Mouse (Mus musculus) spleen, postnatal 4 days (tissue): ENCODE data around the gene Gtf2ird2.

Experiments
- DNase-seq, 2 experiments: peaks; one replicate each; pipeline ENCODE4 v3.0.0; 2022; ENCODE audit warnings: low spot score in 2 of 2

Gtf2ird2 gene

DNA sequence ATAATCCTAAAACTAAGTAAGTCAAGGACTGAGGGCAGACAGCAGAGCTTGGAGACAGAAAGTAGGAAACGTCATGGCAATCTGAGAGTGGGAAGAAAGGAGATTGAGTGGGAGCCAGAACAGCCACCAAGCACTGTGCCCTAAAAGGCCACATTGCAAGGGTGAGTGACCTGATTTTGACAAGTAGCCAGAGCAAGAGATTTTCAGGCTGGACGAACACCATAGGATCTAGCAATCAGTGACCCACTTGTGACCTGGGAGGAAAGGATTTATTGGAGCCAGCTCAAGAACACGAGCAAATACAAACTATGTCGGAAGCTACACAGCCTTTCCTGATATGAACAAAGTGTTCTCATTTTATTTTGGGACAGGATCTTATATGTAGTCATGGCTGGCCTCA, 1.1 kb upstream of the Gtf2ird2 start:
- DNase-seq: no peak

- no peak for DNase-seq
These were observed 657 bp upstream of the Gtf2ird2 start for GRCm38 (mm10) chr5:134183162-134183561.

GRCm38 (mm10) chr5:134186059-134186458, 2.2 kb downstream of the Gtf2ird2 start:
- no peak for DNase-seq

DNA sequence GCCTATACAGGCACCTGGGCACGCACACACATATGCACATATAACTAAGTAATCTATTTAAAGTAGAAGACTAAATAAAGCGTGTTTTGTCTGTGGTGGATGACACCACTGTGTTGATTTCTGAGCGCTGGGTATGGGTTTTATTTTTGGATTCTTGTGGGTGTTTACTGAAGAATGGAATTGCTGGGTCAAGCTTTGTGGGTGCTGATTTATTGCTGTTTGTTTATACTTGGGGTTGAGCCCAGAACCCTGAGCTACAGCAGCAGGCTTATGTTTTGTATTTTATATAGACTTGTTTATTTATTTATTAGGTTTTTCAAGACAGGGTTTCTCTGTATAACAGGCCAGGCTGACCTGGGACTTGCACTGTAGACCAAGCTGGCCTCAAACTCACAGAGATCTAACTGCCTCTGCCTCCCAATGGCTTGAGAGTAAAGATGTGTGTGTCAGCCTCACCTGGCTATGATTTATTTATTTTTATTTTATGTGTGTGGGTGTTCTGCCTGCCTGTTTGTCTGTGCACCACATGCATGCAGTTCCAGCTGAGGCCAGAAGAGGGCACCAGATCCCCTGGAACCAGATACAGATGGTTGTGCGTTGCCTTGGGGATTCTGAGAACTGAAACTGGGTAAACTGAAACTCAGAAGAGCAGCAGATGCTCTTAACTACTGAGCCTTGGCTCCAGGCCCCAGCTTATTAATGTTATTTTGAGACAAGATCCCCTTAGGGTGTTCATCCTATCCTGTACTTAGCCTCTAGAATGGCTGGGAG, 3.3 kb downstream of the Gtf2ird2 start:
- peak; percentile 71 to 89 for DNase-seq

DNA sequence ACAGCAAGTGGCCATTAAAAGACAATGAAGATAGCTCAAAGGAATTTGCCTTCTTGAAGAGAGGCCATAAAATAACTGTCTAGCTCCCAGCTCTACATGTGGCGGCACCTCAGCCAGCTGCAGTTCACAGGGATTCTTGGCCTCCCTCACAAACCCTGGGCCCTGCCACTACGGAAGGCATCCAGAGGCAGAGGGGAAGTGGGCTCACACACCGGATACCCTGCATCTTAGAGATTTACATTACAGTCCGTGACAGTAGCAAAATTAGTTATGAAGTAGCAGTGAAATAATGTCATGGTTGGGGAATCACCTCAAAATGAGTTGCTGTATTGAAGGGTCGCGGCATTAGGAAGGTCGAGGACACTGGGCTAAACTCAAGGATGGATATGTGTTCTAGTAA, 4.8 kb downstream of the Gtf2ird2 start:
- no peak for DNase-seq

DNA sequence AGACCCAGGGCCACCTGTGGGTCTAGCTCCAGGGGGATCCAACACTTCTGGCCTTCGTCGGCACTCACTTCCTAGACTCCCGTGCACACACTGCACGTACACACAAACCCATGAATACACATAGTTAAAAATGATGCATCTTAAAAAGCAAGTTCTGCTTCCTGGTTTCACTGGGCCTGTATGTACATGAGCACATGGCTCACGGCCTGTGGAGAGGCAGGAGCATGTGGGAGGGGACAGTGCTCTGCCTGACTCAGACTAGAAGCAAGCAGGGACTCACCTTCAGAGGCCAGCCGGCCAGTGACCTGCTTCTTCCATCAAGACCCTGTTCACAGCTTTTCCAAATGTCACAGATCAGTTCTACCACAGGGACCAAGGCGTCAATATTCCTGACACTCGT, 9.8 kb downstream of the Gtf2ird2 start:
- no peak for DNase-seq

GRCm38 (mm10) chr5:134206721-134207120, 22.9 kb downstream of the Gtf2ird2 start:
- DNase-seq: no peak

DNA sequence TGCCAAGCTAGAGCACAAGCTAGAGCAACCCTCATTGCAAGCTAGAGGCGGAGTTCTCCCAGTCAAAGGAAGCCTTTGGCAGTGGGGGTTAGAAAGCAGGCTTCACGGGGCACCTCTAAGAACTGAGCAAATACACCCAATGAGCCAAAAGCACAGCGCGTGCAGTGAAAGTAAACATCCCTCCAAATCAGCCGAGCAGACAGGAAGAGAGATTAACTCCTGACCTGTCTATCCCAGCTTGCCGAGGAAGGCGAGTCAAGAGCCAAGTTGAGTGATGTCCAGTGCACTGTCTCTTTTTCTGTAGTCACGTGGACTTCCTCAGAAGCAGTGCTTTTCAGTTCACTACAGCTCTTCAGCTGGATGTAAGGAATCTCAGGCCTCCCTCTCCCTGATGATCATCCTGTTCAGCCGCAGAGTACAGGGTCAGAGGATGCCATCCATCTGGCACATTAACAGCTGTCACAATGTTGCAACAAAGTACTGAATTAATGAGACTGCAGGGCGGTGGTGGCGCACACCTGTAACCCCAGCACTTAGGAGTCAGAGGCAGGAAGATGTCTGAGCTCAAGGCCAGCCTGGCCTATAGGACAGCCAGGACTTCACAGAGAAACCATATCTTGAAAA, 26.2 kb downstream of the Gtf2ird2 start:
- no peak for DNase-seq

DNA sequence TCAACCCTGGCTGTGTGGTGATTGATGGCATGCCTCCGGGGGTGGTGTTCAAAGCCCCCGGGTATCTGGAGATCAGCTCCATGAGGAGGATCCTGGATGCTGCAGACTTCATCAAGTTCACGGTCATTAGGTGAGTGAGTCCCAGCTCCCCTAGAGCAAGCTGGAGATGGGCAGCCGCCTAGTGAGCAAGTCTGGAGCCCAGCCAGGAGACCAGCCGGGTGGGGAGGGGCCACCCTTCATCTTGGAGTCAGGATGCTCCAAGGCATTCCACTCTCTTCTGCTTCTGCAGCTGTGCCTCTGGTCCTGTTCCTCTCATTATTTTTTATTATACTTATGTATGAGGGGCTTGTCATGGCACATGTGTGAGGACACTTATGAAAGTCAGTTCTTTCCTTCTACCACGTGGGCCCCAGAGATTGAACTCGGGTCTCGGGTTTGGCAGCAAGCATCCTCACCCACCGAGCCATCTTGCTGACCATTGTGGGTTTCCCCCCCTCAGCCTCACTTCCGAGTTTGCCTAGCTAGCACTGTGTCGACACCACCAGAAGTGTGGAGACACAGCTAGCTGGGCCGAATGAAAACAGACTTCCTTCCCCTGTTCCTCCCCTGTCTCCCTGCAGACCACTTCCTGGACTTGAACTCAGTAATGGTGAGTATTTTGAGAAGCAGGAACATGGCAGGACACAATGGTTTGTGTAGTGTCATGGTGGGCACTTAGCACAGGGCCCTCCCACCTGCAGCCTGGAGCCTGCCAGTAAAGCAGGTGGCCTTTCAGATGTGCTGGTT, 30.4 kb downstream of the Gtf2ird2 start:
- no peak for DNase-seq

DNA sequence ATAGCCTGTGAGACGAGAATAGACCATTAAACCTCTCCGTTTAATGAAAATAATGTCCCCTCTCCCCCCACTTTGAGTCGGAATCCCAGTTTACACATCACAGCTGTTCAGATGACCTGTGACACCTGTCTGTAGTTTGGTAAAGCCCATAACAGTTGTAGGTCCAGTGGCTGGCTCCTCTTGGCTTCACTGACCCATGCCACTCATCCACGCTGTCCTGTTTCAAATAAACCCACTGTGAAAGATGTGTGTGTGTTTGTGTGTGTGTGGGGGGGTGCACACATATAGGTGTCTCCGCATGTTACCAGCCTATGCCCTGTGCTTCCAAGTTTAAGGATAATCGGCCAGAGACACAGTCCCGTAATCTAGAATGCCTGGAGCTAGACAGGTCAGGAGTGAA, 34.1 kb downstream of the Gtf2ird2 start:
- DNase-seq: no peak

GRCm38 (mm10) chr5:134221278-134221677, 37.5 kb downstream of the Gtf2ird2 start:
- DNase-seq: no peak

DNA sequence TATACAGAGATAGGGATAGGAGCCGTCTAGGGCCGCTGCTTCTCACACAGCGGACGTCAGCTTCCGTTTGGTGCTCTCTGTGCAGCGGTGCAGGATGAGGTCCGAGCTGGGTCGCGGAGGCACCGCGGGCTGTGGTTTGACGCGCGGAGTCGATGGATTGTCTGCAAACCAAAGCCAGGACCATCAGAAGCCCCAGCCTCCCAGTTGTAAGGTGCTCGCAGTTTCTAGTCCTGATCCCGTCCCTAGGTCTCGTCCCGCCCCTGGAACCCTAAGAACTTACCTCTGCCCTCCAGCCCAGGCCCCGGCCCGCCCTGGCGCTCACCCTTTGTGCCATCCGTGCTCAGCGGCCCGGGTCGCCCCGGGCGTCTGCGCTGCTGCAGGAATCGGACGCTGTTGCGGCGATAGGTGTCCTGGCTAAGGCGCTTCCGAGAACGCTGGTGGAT, 37.9 kb downstream of the Gtf2ird2 start:
- no peak for DNase-seq

GRCm38 (mm10) chr5:134225110-134225901, 41.5 kb downstream of the Gtf2ird2 start:
- no peak for DNase-seq

DNA sequence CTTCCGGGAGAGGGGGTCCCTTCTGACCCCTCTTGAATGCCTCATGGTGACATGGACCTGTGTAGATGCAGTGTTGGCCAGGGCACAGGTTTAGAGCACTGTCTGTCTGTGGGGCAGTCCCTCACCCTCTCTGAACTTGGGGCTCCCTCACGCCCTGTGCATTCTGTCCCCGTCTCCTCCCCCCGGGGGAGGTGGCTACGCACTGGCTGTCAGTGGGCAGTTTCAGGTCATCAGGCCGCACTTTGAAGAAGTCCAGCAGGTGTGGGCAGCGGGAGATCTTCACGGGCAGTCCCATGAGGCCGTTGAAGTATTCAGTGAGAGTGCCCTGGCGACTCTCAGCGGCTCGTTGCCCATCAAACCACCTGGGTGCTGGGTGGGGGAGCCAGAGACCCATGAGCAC, 43.1 kb downstream of the Gtf2ird2 start:
- DNase-seq: no peak

DNA sequence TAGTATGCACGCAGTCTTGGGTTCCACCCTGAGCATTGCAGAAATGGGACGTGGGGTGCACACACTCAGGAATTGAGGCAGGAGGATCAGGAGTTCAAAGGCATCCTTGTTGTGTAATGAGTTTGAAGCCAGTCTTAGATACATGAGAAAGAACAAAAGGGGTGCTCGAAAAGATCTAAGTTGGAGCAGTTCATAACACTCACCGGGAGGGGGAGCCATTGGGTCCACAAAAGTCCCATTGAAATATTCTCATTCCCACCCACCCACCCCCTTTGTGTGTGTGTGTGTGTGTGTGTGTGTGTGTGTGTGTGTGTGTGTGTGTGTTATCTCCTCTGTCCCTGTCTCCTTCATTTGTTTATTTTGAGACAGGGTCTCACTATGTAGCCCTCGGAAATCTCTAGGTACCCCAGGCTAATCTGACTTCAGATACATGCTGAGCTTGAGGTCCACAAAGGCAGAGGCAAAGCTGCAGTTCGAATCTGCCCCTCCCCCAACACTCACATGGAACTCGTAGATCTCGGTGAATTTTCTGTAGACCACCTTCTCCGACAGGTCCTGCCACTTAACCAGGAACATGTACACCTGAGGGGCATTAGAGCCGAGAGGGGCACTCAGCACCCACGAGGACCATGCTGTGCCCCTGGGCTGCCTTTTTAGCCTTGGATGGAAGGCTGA, 43.9 kb downstream of the Gtf2ird2 start:
- no peak for DNase-seq

- DNase-seq: no peak
These were observed 44.4 kb downstream of the Gtf2ird2 start for GRCm38 (mm10) chr5:134228249-134228638.

DNA sequence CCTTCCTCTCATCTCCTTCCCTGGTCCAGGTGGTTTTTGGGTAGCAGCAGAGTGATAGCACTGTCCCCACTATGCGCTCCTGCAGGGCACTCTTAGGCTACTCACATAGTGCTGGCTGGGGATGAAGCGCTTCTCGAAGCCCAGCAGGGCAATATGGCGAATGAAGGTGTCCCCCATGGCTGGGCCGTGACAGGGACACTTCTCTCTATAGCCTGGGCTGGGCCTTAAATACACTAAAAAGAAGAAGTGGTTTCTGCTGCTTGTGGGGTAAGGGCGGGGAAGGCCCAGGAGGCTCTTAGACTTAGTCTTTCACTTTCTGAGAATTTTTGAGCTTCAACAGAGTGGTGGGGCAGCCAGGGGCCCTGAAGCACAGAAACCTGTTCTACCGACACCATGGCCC, 45.6 kb downstream of the Gtf2ird2 start, which contains the start of gene Ncf1:
Gene Ncf1 (minus strand): TSS at position 235 of the 400 bp plus-strand sequence.
- DNase-seq: peak; percentile 65 to 82

DNA sequence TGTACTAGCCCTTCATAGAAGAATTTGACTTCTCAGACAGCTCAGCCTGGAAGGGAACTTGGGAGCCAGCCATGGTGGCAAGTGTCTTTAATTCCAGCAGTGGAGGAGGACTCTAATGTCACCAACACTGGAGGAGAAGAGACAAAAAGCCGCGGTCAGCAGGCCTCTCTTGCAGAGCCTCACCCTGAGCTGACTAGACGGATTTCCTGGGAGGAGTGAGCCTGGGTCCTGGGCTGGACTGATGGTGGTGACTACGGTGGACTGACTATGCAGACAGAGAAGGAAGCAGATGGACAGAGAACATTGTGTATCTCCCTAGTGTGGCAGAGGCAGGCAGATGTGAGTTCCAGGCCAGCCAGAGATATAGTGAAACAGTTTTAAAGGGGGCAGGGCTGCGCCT, 47.6 kb downstream of the Gtf2ird2 start:
- no peak for DNase-seq

DNA sequence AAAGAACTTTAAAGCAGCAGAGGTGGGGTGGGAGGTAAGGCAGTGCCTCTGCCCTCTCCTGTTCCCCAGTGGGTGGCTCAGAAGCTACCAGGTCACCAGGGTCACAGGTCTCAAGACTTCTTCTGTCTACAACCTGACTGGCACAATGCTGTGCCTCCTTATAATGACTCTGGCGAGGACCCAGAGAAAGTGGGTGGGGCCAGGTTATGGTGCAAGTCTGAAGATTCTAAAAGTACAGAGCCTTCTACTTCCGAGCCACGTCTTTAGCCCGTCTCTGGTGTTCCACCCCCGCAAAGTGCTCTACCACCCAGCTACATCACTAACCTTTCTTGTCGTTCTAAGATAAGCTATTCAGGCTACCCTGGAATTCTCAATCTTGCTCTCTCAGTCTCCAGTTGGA, 48.3 kb downstream of the Gtf2ird2 start:
- peak; percentile 70 to 79 for DNase-seq

- peak; percentile 60 to 82 for DNase-seq
These were observed 48.7 kb downstream of the Gtf2ird2 start for GRCm38 (mm10) chr5:134232568-134232967.

GRCm38 (mm10) chr5:134233244-134233651, 49.4 kb downstream of the Gtf2ird2 start:
- no peak for DNase-seq
